Mouse (Mus musculus) forebrain, embryonic 12.5 days (tissue): Measurements from ENCODE around the gene 1700029I15Rik. TPM values are rescaled to one million over a fixed set of nuclear protein-coding genes. Genes with fewer than 3 reads are reported as not detected.
A peak's percentile ranks its signal among the peaks of the same experiment; 100 is the strongest.

ENCODE experiments used
- ATAC-seq: fragments of 200-750 bp; cut with Nextera tagmentation; 2 replicates; pipeline ENCODE4 v1.8.0; 2017; ENCODE audit warnings: moderate TSS enrichment; ENCODE audit not compliant: low FRiP score
- H3K27ac ChIP-seq: fragments of 300-500 bp; sonication (generic); 2 replicates; pipeline ENCODE4 v1.5.1; 2016; ENCODE audit warnings: mild to moderate bottlenecking
- H3K27me3 ChIP-seq: fragments of 300-500 bp; sonication (generic); 2 replicates; pipeline ENCODE4 v1.6.1; 2016; ENCODE audit warnings: mild to moderate bottlenecking
- H3K36me3 ChIP-seq: fragments of 300-500 bp; sonication (generic); replicated peaks from 2 replicates; pipeline ENCODE4 v1.6.1; 2016; ENCODE audit warnings: mild to moderate bottlenecking
- H3K4me1 ChIP-seq: fragments of 300-500 bp; sonication (generic); 2 replicates; pipeline ENCODE4 v1.6.1; 2016
- H3K4me2 ChIP-seq: fragments of 300-500 bp; sonication (generic); 2 replicates; pipeline ENCODE4 v1.6.1; 2016; ENCODE audit warnings: mild to moderate bottlenecking, moderate library complexity
- H3K4me3 ChIP-seq: fragments of 300-500 bp; sonication (generic); replicated peaks from 2 replicates; pipeline ENCODE4 v1.5.1; 2016; ENCODE audit warnings: mild to moderate bottlenecking
- H3K9ac ChIP-seq: fragments of 300-500 bp; sonication (generic); 2 replicates; pipeline ENCODE4 v1.6.1; 2016; ENCODE audit warnings: mild to moderate bottlenecking
- H3K9me3 ChIP-seq: fragments of 300-500 bp; sonication (generic); 2 replicates; pipeline ENCODE4 v1.6.1; 2016
- WGBS: fragments of 180-500 bp; shearing (Covaris S2); methylation state at CpG from one replicate; pipeline ENCODE4 v1.1.7; 2016; 5-methylcytosine and 5-hydroxymethylcytosine counted together
- polyA plus RNA-seq: library from polyadenylated mRNA; unstranded; fragments of >200 nt; fragmentation: Nextera tagmentation; extraction: Ambion mirVana; gene quantifications from 2 replicates; pipeline ENCODE4 v1.2.1, GENCODE M21; 2016

1700029I15Rik gene
- polyA plus RNA-seq, 1 experiment from 2014 or later = 5.6 TPM

DNA sequence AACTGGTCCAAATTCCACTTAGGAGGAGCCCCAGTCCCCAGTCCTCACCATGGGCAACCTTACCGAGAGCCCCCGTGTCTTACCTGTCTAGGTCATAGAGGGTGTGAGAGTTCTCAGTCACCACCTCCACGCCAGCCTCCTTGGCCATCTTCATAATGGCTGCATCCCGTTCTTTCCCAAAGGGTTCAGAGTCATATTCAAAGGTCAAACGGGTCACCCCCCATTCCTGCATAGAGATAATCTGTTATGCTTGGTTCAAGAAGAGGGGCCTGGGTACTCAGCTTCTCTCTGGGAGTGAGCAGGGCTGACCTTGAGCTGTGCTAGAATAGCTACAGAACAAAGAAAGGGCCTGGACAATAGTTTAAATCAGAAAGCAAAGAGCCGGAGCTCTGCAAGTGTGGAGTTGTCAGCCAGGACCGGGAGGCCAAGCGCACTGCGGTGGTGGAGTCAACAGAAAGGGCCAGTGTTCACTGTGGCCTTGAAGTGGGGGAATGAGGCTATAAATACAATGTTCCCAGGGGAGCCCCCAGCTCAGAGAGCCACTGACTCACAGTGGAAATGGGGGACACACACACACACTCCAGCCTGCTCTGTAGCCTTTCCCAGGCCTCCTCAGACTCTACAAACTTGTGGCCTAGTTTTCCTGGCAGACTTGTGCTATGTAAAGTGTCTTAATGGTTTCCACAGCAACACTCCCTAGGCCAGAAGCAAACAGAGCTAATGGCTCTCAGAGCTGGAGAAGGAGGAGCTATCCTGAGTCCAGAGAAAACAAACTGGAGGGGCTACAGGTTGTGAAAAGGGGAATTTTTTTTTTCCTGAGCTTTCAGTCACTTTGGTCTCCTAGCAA lies 42.3 kb downstream of the 1700029I15Rik start:
- H3K27me3 ChIP-seq = no peaks in the 10 kb centered on the region
- H3K4me1 ChIP-seq = peaks cover 60% of the 10 kb centered on the region
- peak; percentile 66 for ATAC-seq
- 0 out of 2 replicates have a peak overlapping the region, but pooled peaks have one; percentile 12 for H3K9ac ChIP-seq
- H3K4me3 ChIP-seq = no peak overlapping the region
- H3K36me3 ChIP-seq = peaks cover 48% of the 10 kb centered on the region
- H3K27ac ChIP-seq = peak overlapping the region; percentile 89
- no peaks in the 10 kb centered on the region for H3K9me3 ChIP-seq
- WGBS = 38% methylated on average over 9 of the region's 9 CpGs
- H3K4me2 ChIP-seq = peak overlapping the region; percentile 15

DNA sequence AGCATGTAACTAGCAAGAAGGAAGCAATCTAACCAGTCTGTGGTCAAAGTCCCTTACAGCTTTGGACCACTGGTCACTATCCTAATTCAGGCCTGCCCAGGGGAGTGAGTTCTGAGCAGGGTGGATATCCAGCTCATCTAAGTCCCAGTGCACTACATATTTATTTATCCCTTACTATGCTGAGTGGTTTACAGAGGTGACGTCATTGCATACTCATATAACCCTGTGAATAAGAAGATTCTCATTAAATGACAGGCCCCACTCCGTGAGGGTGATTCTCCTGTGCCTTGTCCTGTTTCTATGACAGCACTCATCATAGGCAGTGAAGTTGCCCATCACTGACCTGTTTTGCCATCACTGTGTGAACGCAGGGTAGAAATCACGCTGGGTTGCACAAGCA lies 43.0 kb downstream of the 1700029I15Rik start:
- peaks cover 41% of the 10 kb centered on the region for H3K36me3 ChIP-seq
- peak overlapping the region; percentile 15; the same call in 1 of the 2 replicates for H3K4me2 ChIP-seq
- peak overlapping the region; percentile 76; the same call in 1 of the 2 replicates for H3K27ac ChIP-seq
- H3K4me3 ChIP-seq = no peak overlapping the region
- no peaks in the 10 kb centered on the region for H3K9me3 ChIP-seq
- WGBS = 70% methylated on average over 4 of the region's 4 CpGs
- peaks cover 64% of the 10 kb centered on the region for H3K4me1 ChIP-seq
- H3K9ac ChIP-seq = no peak overlapping the region
- no peaks in the 10 kb centered on the region for H3K27me3 ChIP-seq
- peak; percentile 31 for ATAC-seq

DNA sequence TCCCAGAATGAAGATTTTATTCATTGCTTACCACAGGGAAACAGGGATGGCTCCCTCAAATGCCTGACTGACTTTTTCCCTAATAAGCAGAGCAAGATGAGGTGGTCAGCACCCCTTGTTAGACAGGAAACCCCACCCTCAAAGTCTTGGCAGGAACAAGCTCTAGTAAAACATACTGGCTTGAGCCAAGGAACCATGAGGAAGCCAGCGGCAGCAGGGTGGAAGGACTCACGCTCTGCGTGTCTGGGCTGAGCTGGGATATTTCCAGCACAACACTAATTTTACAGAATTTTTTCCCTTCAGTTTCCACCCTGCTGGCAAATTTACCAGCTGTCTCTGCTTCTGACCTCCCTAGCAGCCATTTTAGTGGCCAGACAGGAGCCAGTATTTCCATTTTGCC lies 44.1 kb downstream of the 1700029I15Rik start:
- WGBS = 89% methylated on average over 3 of the region's 3 CpGs
- Histone ChIP-seq H3K27me3 (no peaks in the 10 kb centered on the region), H3K4me2 (no peak overlapping the region), H3K4me3 (no peak overlapping the region), H3K9ac (no peak overlapping the region), H3K36me3 (peaks cover 31% of the 10 kb centered on the region), H3K4me1 (peaks cover 75% of the 10 kb centered on the region), H3K27ac (peak overlapping the region; percentile 76; the same call in 1 of the 2 replicates), H3K9me3 (no peaks in the 10 kb centered on the region)
- ATAC-seq = no peak

- H3K36me3 ChIP-seq = peaks cover 16% of the 10 kb centered on the region
- H3K9me3 ChIP-seq = no peaks in the 10 kb centered on the region
- WGBS = 63% methylated on average over 6 of the region's 6 CpGs
- no peak overlapping the region for H3K4me2 ChIP-seq
- H3K9ac ChIP-seq = no peak overlapping the region
- no peaks in the 10 kb centered on the region for H3K27me3 ChIP-seq
- no peak for ATAC-seq
- peaks cover 89% of the 10 kb centered on the region for H3K4me1 ChIP-seq
- no peak overlapping the region for H3K4me3 ChIP-seq
- no peak overlapping the region for H3K27ac ChIP-seq
Measured at GRCm38 (mm10) chr2:92427882-92428281, 45.5 kb downstream of the 1700029I15Rik start.

GRCm38 (mm10) chr2:92430089-92430488 lies 47.8 kb downstream of the 1700029I15Rik start:
- Histone ChIP-seq H3K4me3 (no peak overlapping the region), H3K27me3 (0 out of 2 replicates have a peak, but pooled peaks cover under 1% of the 10 kb centered on the region), H3K9me3 (no peaks in the 10 kb centered on the region), H3K27ac (no peak overlapping the region), H3K4me2 (no peak overlapping the region), H3K36me3 (0 out of 2 replicates have a peak, but pooled peaks cover 3% of the 10 kb centered on the region), H3K4me1 (peaks cover 85% of the 10 kb centered on the region), H3K9ac (no peak overlapping the region)
- ATAC-seq = no peak
- 92% methylated on average over 2 of the region's 2 CpGs for WGBS

GRCm38 (mm10) chr2:92430723-92431541 lies 48.6 kb downstream of the 1700029I15Rik start:
- Histone ChIP-seq H3K4me2 (peak overlapping the region; percentile 78), H3K36me3 (0 out of 2 replicates have a peak, but pooled peaks cover 3% of the 10 kb centered on the region), H3K27me3 (0 out of 2 replicates have a peak, but pooled peaks cover 9% of the 10 kb centered on the region), H3K4me3 (peak overlapping the region; percentile 80), H3K9ac (peak overlapping the region; percentile 86), H3K9me3 (no peaks in the 10 kb centered on the region), H3K27ac (peak overlapping the region; percentile 79), H3K4me1 (peaks cover 76% of the 10 kb centered on the region)
- peak; percentile 52; the same call in 1 of the 2 replicates for ATAC-seq
- 67% methylated on average over 21 of the region's 21 CpGs for WGBS

DNA sequence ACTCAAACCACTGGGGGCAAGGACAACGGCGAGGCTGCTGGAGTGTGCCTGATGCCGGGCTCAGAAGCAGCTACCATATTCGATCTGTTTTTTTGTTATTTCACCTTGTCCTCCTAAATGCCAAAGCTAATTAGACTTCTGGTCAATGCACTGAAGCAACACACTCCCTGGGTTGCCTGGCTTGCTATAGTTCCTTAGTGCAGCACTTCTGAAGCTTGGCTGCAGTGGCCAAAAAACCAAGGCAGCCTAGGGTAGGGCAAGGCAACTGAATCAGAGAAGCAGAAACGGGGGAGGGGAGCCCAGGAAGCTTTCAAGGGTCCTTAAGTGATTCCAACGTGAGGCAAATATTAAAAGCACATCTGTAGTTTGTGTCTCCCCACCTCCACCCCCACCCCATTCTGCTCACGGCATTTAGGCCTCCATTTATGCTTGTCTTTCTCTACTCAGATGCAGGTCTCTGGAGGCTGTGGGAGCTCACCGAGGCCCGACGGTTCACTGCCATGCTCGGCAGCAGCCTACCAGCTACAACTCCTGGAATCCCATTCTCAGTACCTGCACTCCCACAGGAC lies 49.4 kb downstream of the 1700029I15Rik start:
- no peaks in the 10 kb centered on the region for H3K9me3 ChIP-seq
- H3K4me2 ChIP-seq = peak overlapping the region; percentile 78
- H3K27ac ChIP-seq = peak overlapping the region; percentile 79
- ATAC-seq = no peak
- H3K36me3 ChIP-seq = no peaks in the 10 kb centered on the region
- WGBS = 30% methylated on average over 11 of the region's 11 CpGs
- H3K4me1 ChIP-seq = peaks cover 69% of the 10 kb centered on the region
- peak overlapping the region; percentile 80 for H3K4me3 ChIP-seq
- H3K27me3 ChIP-seq = 0 out of 2 replicates have a peak, but pooled peaks cover 9% of the 10 kb centered on the region
- peak overlapping the region; percentile 86 for H3K9ac ChIP-seq

DNA sequence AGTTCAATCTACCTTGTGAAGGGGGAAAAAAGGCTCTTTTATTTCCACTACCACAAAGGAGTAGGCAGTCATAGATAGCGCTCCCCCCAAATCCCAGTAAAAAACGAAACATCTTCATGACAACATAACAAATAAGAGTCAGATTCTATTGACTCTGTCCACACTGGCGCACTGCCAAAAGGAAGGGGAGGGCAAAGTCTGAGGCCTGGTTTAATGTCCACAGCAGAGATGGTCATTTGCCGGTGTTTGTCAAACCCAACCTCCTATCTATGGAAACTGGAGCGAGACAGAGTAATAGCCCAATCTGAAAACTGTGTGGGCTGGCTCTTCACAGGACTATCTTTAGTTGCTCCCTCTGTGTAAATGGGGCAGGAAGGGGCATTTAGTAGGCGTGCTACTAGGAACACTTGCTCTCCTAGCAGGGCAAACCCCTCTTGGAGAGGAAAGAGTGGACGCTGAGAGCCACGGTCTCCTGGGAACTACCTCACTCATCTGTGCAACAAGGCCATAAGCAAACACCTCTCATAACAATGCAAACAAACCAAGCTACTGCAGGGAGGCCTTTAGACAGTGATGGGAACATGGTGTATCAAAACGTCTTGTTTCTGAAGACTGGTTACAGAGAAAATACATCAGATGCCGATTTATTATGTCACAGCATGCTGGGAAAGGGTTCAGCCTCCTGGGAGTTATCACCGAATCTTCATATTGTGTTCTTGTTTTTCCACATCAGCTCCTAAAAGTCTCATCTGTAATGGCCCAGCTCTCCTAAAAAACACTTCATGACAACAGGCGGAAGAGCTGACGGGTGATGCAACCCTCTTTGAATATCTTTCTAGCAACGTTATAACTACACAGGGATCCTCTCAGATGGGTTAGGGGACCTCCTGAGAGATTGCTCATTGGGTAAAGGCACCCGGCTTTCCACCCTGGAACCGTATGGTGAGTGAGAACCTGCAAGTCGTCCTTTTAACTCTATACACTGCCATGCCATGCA lies 50.3 kb downstream of the 1700029I15Rik start:
- peak overlapping the region; percentile 80 for H3K4me3 ChIP-seq
- H3K27ac ChIP-seq = peak overlapping the region; percentile 79; the same call in 1 of the 2 replicates
- 50% methylated on average over 17 of the region's 17 CpGs for WGBS
- peak overlapping the region; percentile 78 for H3K4me2 ChIP-seq
- no peak for ATAC-seq
- peak overlapping the region; percentile 86 for H3K9ac ChIP-seq
- 0 out of 2 replicates have a peak, but pooled peaks cover 9% of the 10 kb centered on the region for H3K27me3 ChIP-seq
- no peaks in the 10 kb centered on the region for H3K36me3 ChIP-seq
- H3K4me1 ChIP-seq = peaks cover 63% of the 10 kb centered on the region
- H3K9me3 ChIP-seq = no peaks in the 10 kb centered on the region

GRCm38 (mm10) chr2:92433578-92434374 lies 51.4 kb downstream of the 1700029I15Rik start, which contains the start of gene Cry2:
Cry2 (minus strand) TSS chr2:92434043.
- Histone ChIP-seq H3K27me3 (0 out of 2 replicates have a peak, but pooled peaks cover 9% of the 10 kb centered on the region), H3K4me2 (peak within 1 kb of the TSS; percentile 78), H3K9ac (peak within 1 kb of the TSS; percentile 86), H3K9me3 (no peaks in the 10 kb centered on the region), H3K4me3 (peak within 1 kb of the TSS; percentile 80), H3K4me1 (peaks cover 52% of the 10 kb centered on the region), H3K27ac (peak within 1 kb of the TSS; percentile 70), H3K36me3 (no peaks in the 10 kb centered on the region)
- under 1% methylated on average over 74 of the region's 76 CpGs for WGBS
- ATAC-seq = peak; percentile 98

- no peaks in the 10 kb centered on the region for H3K36me3 ChIP-seq
- no peaks in the 10 kb centered on the region for H3K9me3 ChIP-seq
- H3K27ac ChIP-seq = no peak overlapping the region
- peak overlapping the region; percentile 56 for H3K9ac ChIP-seq
- peaks cover 48% of the 10 kb centered on the region for H3K4me1 ChIP-seq
- 8% methylated on average over 12 of the region's 12 CpGs for WGBS
- H3K27me3 ChIP-seq = 0 out of 2 replicates have a peak, but pooled peaks cover 9% of the 10 kb centered on the region
- H3K4me3 ChIP-seq = peak overlapping the region; percentile 80
- no peak for ATAC-seq
- H3K4me2 ChIP-seq = peak overlapping the region; percentile 78
Measured at GRCm38 (mm10) chr2:92434375-92434745, 52.0 kb downstream of the 1700029I15Rik start.
